Mouse (Mus musculus) small intestine, adult 2 months (tissue): Measurements from ENCODE around the gene Abhd12b.

Experiments used
- CTCF ChIP-seq: fragments of 200-500 bp; IDR thresholded peaks from 2 replicates; pipeline ENCODE4 v1.5.1; 2012; ENCODE audit warnings: low read depth, mild to moderate bottlenecking, control low read depth, inconsistent platforms, low read length, moderate library complexity, mixed read lengths; ENCODE audit not compliant: insufficient replicate concordance, insufficient read length; ENCODE audit errors: extremely low read depth
- POLR2A ChIP-seq: fragments of 200-500 bp; IDR thresholded peaks from 2 replicates; pipeline ENCODE4 v1.6.1; 2012; ENCODE audit warnings: low read depth, mild to moderate bottlenecking, control low read depth, inconsistent platforms, low read length, moderate library complexity

GRCm38 (mm10) chr12:70164741-70165140 lies 10.8 kb downstream of the Abhd12b start:
- no peak for TF ChIP-seq CTCF
- TF ChIP-seq POLR2A: no peak
